Mouse (Mus musculus): ENCODE data around the gene Ascc1.

Ascc1 gene

DNA sequence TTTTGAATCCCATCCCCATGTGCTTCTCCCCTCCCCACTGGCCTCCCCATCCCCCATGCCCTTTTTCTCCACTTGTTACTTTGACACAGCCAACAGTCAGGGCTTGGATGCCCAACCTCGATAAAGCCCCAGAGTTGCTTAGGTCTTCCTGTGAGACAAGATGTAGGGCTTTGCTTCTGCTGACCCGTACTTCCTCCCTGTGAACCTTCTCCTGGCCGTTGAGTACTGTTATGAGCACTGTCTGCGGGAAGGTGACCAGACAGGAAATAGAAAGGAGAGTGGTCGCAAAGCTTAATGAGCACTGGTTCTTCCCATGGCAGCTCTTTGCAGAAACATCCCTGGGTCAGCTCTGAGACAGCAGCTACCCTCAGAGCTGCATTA is 78.0 kb downstream of the Ascc1 start:
- no peak for DNase-seq

DNA sequence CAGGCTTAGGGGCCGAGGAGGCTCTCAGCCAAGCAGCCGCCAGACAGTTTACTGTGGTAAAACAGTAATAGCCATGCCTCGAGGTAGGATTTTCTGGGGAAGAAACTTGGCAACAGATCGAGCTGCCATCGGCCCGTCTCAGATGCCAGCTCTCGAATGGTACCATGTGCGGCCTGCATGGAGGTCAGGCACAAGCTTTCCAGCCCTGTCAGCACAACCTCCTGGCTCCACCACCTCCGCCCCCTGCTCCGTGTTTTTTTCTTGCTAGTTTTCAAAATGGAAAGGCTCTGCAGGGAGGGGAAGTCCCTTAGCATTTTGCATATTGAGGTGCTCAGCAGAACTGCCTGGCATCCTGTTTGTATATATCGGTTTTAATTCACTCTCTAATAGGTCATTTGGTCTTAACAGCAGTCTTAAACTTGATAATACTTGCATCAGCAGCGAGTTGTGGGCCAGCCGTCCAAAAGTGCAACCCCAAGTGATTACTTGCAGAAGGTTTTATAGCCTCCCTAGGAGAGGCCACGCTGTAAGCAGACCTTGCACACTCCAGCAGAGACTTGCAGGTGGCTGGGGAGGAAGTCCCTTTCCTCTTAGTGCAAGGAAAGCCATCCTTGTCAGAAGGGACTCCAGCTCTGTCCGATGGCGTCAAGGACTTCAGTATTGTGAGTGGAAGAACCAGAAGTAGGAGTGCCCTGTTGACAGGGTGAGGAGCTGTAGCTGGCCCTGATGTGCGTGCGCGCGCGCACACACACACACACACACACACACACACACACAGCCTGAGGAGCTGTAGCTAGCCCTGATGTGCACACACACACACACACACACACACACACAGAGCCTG is 78.6 kb downstream of the Ascc1 start:
- DNase-seq: no peak

DNA sequence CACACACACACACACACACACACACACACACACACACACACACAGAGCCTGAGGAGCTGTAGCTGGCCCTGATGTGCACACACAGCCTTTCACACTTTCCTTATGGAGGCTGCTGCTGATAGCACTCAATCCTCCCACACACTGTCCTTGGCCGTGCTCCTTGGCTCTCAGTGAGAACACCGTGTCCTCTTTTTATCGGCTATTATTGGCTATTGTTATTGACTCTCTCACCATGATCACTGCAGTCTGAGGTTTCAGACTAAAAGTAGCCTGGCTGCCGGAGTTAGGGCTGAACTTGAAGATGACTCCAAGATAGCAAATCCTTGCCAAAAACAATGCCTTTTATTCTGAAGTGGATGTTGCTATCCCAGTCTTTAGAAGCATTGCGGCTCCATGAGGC is 79.3 kb downstream of the Ascc1 start:
- DNase-seq: no peak

DNA sequence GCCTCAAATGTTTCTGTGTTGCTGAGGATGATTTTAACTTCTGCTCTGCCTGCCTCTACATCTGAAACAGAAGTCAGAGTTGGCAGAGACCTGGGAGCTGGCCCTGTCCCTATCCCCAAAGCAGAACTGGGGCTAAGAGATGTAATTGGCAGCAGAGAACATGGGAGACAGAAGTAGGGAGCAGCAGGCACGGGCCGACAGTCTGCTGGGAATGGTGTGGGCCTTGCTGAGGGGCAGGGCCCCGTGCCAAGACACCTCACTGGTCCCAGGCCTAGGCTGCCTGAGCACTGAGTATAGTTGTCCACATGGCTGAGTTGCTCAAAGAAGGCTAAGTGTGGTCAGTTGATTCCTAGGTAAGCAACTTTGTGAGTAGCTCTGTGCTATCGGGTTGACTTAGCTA is 81.5 kb downstream of the Ascc1 start:
- no peak for DNase-seq

DNA sequence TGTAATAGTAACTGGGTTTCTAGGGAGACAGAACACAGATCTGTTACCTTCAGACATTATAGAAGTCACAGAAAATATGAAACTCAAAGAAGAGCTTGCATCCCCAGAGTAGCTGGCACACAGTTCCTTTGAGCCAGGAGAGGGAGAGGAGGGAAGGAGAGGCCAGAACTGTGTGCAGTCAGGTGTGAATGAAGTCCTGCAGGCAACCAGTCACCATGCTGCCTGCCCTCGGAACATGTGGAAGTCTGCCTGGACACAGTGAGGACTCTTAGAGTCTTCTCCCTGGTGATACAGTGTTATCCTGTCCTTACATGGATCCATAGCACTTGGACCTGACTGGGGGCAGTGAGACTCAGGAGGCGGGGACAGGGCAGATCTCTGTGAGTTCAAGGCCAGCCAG is 89.7 kb downstream of the Ascc1 start:
- DNase-seq: no peak

DNA sequence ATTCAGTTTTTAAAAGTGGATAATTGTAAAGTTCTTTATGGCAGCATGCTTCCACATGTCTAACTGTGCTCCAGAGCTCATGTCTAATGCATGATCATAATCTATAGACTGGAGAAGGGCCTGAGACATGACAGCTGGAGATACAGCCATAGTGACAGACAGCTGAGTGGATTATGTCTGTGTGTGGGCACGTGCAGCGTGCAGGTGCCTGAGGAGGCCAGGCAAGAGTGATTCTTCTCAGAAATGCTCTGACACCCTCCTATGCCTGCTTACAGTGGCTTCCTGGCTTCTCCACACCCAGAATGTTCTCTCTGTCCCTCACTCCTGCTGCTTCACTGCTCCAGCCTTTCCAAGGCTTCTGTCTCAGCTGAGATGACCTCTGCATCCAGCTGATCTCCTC is 91.1 kb downstream of the Ascc1 start:
- DNase-seq: no peak

DNA sequence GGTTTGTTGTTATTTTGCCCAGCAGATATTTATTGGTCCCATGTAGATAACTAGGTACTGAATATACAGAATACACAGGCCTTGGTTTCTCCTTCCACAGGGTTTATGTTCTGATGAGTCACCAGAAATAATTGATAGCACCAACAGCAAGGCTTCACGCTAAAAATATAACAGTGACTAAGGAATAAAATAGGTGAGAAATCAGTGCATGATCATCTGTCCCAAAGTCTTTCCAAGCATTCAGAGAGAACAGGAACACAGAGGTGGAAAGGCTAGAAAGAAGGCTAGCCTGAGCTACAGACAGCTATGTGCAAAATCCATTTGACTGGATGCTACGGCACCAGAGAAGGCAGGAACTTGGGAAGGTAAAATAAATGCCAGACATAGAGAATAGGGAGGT is 93.0 kb downstream of the Ascc1 start:
- no peak for DNase-seq

DNA sequence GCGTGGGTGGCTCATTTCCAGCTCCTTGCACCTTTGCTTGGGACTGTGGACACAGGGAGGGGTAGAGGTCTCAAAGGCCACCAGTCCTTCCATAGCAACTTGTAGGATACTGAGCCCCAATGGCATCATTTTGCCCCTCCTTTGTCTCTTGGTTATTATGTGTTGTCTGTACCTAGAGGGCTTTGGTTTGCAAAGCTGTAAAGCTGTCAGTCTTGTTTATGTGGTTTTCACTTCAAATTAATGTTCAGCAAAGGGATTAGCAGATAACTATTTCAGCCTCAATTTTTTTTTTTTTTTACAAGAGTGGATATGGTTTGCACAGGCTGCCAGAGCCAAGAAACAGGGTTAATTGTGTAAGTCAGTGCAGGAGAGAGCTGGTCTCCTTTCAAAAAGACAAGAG is 93.7 kb downstream of the Ascc1 start:
- no peak for DNase-seq

DNA sequence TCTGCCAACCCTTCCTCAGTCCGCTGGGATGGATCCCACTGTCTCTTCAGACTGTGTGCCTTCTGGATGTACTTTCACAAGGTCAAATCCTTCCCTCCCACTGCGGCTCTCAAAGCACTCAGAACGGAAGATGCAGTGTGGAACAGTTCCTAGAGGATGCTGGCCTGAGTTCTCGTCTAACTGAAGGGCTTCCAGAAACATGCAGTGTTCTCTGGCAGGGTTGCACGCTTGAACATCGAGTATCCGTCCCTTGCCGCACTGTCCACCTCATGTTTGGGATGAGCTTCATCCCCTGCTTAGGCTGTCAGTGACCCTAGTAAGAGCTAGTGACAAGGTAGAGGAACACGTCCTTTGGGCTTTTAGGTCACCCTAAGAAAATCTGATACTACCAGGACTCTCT is 94.5 kb downstream of the Ascc1 start:
- no peak for DNase-seq

DNA sequence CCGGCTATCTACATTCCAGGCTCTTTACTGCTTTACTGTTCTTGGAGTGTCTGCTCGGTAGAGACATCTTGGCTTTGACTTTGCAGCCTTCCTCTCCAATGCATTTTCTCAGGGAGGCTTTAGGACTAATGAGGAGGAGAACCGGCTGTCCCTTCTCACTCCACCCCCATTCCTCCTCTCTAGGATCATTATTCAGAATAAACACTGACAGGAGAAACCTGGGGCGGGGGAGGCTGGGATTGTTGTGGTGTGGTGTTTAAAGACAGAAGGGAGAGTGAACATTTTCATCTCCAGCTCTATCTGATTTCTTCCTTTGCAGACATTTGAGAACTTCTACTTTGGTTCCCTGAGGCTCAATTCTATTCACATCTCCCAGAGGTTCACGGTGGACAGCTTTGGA is 95.2 kb downstream of the Ascc1 start:
- DNase-seq: no peak

DNA sequence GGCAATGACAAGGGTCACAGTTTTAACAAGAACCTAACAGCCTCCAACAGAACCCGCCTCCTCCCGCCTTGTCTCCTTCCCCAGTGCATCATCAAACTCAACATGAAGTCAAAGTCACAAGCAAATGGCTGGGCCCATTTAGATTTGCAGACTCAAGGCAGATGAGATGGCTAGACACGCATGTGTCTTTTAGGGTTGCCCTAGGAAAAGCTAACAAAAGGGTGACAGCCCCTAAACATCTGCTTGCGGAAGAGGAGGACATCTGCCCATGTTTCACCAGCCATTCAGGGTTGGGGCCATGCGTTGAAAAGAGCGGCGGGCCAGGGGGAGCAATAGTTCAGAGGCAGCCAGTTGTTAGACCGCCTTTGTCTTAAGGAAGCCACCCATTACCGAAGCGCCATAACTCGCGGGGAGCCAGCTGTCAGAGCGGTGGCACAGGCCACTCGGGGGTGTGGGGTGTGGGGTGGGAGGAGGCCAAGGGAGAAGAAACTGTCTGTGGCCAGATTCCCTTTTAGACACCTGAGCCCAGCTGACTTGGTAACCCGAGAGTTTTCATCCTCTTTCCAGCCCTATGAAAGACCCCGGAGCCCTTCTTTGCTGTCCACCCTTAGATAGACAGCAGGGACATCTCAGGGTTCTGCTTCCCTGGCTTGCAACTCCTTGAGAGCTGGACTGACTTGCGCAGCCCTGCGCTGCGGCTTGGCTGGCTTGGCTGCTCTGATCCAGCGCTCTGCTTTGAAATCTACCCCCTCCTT is 103.0 kb downstream of the Ascc1 start:
- DNase-seq: no peak

DNA sequence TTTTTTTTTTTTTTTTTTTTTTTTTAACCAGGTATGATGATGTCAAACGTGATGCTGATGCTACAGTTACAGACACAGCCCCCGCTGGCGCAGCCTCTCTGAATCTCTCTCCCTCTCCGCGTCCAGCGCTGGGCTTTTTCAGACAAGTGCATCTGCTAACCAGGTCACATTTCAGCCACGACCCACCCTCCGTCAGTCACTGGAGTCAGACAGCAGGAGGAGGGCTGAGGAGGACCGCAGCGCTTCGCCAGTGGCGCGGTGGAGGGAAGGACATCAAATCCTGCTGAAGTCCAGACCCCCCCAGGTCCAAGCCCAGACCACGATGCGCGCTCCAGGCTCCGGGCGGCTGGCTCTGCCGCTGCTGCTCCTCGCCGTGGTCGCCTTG is 103.5 kb downstream of the Ascc1 start, which contains the start of gene Spock2:
Spock2 (plus strand) TSS at position 74 of the 385 bp plus-strand sequence.
- peak; percentile 82 for DNase-seq

DNA sequence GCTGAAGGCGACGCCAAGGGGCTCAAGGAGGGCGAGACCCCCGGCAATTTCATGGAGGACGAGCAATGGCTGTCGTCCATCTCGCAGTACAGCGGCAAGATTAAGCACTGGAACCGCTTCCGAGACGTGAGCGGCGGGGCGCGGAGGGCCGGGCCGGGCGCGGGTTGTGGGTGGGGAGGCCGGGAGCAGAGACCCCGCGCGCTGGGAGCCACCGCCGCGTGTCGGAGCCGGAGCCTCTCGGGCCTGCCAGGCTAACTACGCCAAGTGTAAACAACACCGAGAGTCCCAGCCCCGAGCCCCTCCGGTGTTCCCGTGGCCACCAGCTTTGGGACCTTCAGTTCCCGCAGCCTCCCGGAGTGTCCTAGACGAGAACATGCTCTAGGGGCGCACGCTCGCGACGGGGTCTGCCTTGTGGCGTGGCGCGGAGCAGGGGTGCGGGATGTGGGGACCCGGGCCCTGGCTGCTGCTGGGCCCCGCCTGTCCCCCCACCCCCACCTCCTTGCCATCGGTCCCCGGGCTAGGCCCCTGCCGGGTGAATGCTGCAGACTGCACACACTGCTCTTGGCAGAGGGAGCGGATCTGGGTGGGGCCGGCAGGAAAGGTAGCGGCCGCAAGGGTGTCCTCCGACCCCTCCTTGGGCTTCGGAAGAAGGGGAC is 104.1 kb downstream of the Ascc1 start:
- peak; percentile 59 for DNase-seq

DNA sequence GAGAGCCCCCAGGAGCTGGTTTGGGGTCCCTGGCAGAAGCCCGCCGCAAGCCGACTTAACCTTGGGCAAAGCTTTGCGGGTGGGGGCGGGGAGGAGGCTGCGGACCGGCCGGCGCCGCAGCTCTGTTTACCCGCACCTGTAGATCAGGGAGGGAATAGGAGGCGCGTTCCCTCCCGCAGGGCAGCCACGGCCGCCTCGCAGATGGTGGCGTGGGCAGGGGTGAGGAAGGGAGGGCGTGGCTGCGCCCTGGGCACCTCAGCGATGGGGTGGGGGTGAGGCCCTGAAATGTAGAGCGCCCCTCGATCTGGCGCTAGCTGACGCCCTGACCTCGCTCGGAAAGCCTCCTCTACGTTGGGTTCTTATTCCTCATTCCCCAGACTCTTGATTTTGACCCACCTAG is 104.8 kb downstream of the Ascc1 start:
- DNase-seq: peak; percentile 48

DNA sequence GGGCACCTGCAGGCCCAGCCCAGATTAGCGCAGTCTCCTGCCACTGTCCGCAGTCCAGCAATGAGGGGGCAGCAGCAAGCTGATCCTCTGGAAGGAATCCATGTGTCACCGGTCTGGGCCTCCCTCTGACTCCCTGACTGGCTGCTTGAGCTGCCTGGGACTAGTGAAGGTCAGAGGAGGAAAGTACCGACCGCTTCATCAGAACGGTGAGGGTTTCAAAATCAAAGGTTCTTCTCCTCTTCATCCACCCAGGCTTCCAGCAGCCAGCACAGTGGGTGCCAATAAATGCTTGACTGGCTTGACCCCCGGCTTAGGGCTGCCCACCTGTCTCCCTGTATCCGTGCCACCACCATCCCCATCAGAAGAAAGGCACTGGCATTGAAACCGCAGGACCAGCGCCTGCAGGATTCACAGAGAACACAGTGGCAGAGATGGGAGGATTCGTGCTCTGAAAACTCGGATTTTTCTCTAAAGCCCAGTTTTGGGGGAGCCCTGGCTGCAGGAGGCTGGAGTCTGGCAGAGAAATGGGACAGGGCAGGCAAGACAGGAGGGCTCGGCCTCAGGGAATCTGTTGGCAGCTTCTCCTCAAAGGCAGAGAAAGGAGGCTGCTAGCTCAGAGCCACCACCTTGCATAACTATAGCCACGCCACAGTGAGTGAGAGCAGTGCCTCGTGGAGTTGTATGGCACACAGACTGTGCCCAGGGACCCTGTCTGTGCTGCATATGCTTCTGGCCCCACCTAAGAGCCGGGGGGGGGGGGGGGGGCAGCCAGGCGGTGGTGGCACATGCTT is 105.9 kb downstream of the Ascc1 start:
- peak; percentile 40 for DNase-seq

DNA sequence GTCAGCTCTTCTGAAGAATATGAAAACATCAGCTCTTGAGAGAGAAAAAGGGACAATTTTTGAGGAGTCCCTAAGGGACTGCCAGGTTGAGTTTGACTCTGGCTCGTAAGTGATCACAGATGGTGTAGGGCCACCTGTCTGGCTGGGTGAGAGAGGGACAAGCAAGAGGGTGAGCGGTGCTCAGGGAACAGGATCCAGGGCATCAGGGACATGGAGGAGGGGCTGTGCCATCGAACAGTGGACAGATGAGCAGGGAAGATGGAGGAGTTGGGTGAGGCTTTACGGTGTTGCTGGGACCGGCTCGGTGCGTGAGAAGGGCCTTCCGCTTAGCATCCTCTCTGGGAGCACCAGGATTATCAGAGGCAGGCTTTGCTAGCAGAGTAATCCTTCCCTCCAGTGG is 106.7 kb downstream of the Ascc1 start:
- no peak for DNase-seq

DNA sequence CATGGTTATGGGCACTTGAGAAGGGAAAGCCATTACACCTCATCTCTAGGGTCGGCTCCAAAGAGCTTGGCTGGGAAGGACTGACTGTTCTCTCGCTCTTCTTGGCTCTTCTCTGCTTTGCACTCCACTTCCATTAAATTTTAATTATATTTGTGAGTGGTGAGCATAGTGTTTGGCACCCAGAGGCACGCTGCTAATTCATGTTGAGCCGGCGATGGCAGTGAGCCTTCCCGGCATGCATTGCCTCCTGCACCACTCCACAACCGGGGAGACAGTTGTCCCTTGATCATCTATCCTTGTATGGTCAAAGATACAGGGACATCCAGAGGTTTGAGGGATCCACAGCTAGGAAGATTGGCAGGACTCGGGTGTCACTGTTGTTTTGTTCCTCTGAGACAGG is 107.4 kb downstream of the Ascc1 start:
- no peak for DNase-seq

DNA sequence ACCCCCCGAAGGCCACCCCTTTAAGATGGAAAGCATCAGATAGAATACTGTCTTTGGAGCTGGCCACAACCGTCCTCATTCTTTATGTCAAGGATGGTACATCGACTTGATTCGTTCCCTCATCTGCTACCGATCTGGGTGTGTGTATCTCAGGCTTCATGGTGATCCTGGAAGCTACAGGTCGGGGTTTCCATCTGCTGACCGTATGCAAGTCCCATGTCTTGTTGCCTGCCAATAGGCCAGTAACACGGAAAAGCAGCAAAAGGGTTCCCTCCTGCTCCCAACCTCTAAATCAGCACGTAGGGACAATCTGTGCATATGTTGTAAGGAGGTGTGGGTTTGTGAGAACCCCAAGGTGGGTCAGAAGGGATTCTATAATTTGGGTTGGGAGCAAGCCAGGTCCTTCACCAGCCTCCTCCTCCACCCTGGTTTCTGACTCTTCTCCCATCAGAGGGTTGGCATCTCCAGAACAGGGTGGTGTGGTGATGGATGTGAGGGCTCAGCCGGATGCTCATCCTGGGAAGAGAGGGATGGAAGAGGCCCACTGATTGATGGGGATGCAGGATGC is 108.4 kb downstream of the Ascc1 start:
- no peak for DNase-seq

DNA sequence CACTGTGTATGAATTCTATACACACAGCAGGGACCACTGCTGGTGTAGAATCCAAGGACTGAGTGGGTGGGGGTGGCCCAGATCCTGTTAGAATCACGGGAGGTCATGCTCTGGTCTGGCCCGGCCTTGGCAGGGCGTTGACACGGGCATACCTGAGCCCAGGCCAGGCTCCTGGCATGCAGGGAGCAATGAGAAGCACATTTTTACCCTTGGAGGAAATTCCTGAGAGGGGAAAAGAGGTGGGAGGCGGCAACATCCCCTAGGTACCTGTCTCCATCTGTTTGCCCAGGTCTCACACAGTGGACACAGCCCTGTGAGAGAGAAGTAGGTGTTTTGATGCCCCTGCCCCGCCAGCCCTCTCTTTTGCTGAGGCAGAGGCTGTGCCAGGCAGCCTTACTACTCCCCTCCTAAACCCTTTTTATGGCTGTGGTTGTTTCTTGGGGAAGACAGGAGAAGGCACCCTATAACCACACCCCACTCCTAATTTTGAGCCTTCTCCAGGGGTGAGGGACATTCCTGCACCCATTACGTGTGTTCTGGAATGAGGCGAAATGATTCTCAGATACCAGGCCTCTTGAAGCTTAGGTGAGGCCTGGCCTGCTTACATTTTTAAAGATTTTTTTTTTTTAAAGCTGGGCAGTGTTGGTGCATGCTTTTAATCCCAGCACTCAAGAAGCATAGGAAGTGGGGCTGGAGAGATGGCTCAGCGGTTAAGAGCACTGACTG is 111.5 kb downstream of the Ascc1 start:
- DNase-seq: no peak

DNA sequence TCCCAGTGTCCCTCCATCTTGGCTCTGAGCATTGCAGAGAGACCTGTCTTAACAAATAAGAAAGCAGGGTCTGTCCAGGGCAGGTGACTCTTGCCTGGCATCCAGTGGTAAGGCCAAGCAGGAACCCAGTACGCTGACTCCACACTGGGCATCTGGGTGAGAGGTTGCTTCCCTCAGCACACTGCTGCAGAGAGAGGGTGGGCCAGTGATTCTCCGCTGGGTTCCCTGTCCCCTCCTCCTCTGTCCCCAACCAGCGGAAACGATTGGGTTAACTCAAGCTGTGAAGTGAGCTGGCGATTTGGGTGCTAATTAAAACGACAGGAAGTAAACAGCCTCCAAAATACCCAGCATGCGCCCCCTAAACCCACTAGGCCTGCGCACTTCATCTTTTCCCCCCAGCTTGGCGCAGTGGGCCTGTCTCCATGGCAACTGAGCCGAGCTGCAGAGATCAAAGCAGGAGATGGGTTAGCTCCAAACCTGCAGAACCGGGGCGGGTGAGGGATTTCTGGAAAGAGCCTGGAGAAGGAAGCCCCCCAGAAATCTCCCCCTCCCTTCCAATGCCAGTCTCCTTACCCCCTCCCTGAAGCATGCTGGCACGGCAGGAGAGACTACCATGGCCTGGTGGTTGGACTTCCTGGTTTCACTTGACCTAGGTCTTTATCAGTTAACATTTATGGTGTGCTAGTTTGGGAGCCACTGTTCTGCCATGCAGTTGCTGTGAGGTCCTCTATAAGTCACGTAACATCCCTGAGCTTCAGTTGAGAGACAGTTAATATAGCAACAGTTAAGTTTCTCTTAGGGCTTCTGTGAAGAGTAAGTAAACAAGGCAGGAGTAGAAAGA is 113.0 kb downstream of the Ascc1 start:
- DNase-seq: peak; percentile 86

DNA sequence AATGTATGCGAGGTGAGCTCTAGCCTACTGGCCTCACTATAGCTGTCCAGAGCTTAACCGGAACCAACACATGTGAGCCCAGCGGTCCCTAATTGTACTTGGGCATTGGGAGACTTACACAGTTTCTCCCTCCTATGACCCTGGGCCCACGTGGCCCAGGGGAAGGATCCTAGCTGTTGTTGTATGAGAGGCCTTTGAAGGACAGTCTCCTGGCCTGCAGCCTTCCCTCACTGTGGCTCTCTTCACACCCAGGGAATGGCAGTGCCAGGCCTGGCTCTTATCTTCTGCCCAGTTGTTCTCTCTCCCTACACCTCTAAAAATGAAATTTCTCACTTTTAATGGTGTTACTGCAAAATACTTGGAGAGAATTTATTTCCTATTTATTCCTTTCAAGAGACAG is 114.4 kb downstream of the Ascc1 start:
- DNase-seq: no peak

All from right cerebral cortex, postnatal 25 days (tissue).